Mouse (Mus musculus): ENCODE measurements around the gene Sema4d. TPM values are rescaled to one million over a fixed set of nuclear protein-coding genes. Genes with fewer than 3 reads are reported as not detected.

Gene Sema4d
- total RNA-seq, 2 experiments from 2014 or later: 22.0 to 30.9 TPM

DNA sequence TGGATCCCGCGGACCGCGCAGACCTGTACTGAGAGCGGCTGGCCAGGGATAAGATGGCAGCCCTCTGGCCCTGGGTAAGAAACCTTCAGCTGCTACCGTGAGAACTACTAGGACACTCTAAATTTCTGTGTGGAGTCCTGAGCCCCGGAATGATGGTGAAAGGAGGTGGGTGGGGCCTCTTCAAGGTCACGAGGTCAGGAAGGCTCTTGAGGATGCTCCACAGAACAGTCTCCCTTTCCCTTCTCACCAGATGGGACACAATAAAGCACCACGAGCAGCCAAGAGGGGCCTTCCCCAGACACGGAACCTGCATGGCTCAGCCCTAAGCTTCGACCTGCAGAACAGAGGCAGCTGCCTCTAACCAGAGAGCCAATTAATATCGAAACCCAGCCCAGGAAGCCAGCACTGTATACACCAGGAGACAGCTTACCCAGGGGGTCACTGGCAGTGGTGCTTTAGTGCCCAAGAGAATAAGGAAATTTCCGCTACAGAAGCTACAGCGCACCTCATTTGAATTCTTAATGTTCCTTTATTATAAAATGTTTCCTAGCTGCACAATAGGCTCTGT, 61.4 kb downstream of the Sema4d start:
- no peak for DNase-seq (ENCODE audit: low spot score in 2 of 2)

- no peak for DNase-seq (ENCODE audit: low spot score in 2 of 2)
These were observed 62.1 kb downstream of the Sema4d start for GRCm38 (mm10) chr13:51731474-51731873.

DNA sequence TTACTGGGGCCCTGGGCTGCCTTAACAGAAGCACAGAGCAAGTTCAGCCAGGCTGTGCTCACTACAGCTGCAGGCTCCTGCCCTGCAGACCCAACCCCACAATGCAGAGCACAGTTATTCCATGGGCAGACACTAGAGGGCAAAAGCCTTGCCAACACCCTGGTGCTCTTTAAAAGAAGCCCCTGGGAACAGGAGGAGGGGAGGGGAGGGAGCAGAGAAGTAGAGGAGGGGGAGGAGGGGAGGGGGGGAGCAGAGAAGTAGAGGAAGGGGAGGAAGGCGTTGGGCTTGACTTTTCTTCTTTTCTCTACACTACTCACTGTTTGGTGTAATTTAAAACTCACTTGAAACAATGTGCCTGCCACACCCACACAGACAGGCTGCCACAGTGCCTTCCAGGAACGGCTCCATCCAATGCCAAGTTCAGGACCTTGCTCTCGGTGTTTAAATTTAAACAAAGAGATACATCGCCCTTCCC, 63.6 kb downstream of the Sema4d start:
- no peak for DNase-seq (ENCODE audit: low spot score in 2 of 2)

DNA sequence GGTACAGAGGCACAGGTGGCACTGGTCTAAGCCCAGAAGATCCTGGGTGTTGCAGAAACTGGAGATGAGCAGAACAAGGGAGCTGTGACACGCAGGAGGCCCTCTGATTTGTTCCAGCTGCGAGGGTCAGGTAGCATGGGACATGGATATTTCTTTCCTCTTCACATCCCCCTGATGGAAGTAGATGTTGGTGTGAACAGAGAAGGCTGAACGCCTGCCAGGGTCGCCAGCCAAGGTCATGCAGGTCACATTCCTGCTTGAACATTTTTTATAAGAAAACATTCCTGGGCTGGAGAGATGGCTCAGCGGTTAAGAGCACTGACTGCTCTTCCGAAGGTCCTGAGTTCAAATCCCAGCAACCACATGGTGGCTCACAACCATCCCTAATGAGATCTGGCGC, 66.2 kb downstream of the Sema4d start:
- DNase-seq (ENCODE audit: low spot score in 2 of 2): no peak

DNA sequence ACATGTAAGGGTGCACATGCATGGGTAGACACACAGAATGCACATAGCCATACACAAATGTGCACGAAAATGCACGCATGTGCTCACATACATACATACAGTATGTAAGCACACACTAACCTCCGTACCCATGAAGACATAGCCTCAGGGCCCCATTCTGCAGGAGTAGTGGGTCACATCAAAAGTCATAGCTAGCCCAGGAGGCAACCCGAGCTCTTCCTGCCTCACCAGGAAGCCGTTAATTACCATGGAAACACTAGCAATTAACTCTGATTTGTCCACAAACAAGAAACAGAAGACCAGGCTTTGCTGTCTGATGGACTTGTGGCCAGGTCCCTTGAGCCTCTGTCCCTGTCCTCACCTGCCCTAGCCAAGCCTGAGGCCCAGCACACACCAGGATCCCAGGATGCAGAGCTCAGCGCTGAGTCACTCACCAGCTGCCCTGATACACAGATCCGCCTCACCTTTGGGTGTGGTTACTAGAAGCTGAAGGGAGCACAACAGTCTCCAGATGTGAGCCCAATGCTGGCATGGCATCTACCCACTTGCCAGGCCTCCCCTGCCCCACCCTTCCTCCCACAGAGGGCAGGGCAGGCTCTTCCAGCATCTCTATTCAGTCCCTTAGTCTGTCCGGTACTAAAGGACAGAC, 67.5 kb downstream of the Sema4d start:
- DNase-seq (ENCODE audit: low spot score in 2 of 2): no peak

DNA sequence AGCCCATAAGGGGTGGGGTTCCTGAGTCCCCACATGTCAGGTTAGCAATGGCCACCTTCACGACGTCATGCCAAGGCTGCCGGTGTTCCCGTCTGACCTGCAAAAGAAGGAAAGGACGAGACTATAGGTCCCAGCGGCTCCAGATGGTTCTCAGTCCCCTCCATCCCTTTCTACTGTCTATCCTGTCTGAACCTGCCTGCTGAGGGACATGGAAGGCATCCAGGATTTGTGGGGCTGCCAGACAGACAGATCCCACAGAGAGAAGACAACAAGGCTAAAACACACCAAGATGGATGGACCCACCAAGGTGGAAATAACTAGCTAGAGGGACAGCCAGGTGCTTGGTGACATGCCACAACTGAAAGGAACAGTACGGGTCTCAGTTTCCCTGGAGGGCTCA, 68.1 kb downstream of the Sema4d start:
- DNase-seq (ENCODE audit: low spot score in 2 of 2): no peak

GRCm38 (mm10) chr13:51724566-51724965, 69.0 kb downstream of the Sema4d start:
- no peak for DNase-seq (ENCODE audit: low spot score in 2 of 2)

- no peak for DNase-seq (ENCODE audit: low spot score in 2 of 2)
These were observed 70.4 kb downstream of the Sema4d start for GRCm38 (mm10) chr13:51723114-51723513.

GRCm38 (mm10) chr13:51720556-51720955, 73.0 kb downstream of the Sema4d start:
- DNase-seq (ENCODE audit: low spot score in 2 of 2): no peak

DNA sequence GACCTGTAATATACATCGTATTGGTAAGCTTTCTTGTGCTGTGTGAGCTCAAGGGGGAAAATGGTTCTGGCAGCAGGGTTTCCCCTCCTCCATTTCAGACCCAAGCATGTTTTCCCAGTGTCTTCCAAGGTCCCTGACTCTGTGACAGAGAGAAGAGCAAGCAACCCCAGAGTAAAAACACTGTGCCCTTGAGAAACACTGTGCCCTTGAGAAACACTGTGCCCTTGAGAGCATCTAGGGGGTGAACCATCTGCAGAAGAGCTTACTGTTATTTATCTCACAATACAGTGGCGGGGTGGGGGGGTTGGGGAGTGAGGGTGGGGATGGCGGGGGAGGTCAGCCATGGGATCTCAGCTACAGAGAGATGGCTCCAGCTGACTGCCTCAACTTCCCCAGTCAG, 74.3 kb downstream of the Sema4d start:
- no peak for DNase-seq (ENCODE audit: low spot score in 2 of 2)

GRCm38 (mm10) chr13:51716350-51717263, 76.9 kb downstream of the Sema4d start:
- DNase-seq (ENCODE audit: low spot score in 2 of 2): peak in 1 of 2 experiments; percentile 16

- no peak for DNase-seq (ENCODE audit: low spot score in 2 of 2)
These were observed 81.5 kb downstream of the Sema4d start for GRCm38 (mm10) chr13:51712022-51712421.

DNA sequence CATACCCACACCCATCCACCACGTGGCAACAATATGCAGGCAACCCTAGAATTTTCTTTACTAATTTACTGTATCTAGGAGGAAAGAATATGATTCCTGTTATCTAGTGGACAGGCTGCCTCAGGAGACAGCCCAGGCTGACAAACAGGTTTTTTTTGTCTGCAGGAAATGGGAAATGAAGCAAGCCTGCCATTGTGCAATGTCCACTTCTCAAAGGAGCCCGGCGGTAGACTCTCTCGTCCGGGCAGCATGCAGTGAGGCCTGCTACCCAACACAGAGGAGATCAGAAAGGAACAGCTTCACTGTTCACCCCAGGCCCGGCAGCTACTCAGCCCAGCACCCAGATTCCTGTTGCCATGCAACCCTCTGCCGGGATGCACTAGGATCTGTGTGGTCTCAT, 82.8 kb downstream of the Sema4d start:
- DNase-seq (ENCODE audit: low spot score in 2 of 2): no peak

- no peak for DNase-seq (ENCODE audit: low spot score in 2 of 2)
These were observed 87.4 kb downstream of the Sema4d start for GRCm38 (mm10) chr13:51705882-51706854.

GRCm38 (mm10) chr13:51703893-51704292, 89.7 kb downstream of the Sema4d start:
- DNase-seq (ENCODE audit: low spot score in 2 of 2): no peak

- DNase-seq (ENCODE audit: low spot score in 2 of 2): no peak
These were observed 95.2 kb downstream of the Sema4d start for GRCm38 (mm10) chr13:51698318-51698717.

DNA sequence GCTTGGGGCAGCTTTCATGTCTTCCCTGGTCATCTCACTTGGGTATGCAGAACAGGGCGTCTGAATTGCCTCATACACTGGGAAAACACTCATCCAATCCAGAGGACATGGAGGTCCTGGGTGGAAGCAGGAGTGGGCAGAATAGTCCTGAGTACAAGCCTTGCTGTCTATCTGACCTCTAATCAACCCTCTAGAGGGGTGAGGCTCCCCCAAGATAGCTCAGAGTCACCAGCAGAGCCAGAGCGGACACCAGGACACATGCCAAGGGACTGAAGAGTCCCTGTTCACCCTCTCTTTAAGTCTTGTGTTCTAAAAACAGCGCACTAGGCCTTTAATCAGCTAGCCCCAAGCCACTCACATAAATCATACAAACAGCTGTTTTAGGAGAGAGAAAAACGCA, 95.7 kb downstream of the Sema4d start:
- no peak for DNase-seq (ENCODE audit: low spot score in 2 of 2)

DNA sequence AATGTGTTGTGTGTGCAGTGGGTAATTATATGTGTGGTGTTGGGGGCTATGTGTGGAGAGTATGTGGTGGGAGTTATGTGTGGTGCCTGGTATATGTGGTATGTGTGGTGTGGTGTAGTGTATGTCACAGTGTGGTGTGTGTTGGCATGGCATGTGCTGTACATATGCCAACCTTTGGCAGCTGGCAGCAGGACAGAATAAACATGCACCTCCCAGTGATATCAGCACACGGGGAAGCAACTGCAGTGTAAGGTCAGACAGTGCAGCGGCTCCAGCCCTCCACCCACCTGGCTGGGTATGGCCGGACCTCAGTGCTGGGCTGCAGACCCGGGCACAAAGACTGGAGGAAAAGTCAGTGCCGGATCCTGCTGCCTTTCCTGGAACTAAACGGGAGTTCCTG, 96.1 kb downstream of the Sema4d start:
- DNase-seq (ENCODE audit: low spot score in 2 of 2): no peak

GRCm38 (mm10) chr13:51696481-51696880, 97.1 kb downstream of the Sema4d start:
- DNase-seq (ENCODE audit: low spot score in 2 of 2): no peak

- no peak for DNase-seq (ENCODE audit: low spot score in 2 of 2)
These were observed 104.9 kb downstream of the Sema4d start for GRCm38 (mm10) chr13:51688688-51689087.

DNA sequence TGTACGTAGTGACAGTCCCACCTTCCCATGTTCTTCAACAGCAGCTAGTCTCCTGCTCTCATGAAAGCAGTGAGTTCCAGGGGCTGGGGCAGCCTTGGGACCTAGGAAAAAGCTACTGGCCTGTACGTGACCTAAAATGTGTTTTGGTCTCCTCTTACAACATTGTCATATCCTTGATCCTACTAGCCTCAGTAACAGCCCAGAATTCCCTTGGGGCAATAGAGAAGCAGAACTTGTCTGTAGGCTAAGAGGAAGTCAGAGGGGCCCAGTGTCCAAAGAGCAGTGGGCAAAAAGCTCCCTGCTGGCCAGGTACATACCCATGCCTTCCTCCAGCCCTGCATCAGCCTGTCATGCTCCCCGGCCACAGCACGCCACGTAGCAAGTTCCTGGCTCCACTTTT, 106.6 kb downstream of the Sema4d start:
- DNase-seq (ENCODE audit: low spot score in 2 of 2): no peak

All from adrenal gland, postnatal 4 days (tissue).